Mouse (Mus musculus) bone marrow, adult 2 months (tissue): ENCODE results near the gene Agpat1.

Source experiments
- CTCF ChIP-seq: fragments of 200-500 bp; IDR thresholded peaks from 2 replicates; pipeline ENCODE4 v1.5.1; 2011; ENCODE audit warnings: low read length, control low read depth; ENCODE audit not compliant: control insufficient read depth, insufficient read depth
- POLR2A ChIP-seq: fragments of 200-500 bp; IDR thresholded peaks from 2 replicates; pipeline ENCODE4 v1.6.1; 2011; ENCODE audit warnings: low read depth, mild to moderate bottlenecking, control low read depth, low read length, borderline replicate concordance; ENCODE audit not compliant: control insufficient read depth

DNA sequence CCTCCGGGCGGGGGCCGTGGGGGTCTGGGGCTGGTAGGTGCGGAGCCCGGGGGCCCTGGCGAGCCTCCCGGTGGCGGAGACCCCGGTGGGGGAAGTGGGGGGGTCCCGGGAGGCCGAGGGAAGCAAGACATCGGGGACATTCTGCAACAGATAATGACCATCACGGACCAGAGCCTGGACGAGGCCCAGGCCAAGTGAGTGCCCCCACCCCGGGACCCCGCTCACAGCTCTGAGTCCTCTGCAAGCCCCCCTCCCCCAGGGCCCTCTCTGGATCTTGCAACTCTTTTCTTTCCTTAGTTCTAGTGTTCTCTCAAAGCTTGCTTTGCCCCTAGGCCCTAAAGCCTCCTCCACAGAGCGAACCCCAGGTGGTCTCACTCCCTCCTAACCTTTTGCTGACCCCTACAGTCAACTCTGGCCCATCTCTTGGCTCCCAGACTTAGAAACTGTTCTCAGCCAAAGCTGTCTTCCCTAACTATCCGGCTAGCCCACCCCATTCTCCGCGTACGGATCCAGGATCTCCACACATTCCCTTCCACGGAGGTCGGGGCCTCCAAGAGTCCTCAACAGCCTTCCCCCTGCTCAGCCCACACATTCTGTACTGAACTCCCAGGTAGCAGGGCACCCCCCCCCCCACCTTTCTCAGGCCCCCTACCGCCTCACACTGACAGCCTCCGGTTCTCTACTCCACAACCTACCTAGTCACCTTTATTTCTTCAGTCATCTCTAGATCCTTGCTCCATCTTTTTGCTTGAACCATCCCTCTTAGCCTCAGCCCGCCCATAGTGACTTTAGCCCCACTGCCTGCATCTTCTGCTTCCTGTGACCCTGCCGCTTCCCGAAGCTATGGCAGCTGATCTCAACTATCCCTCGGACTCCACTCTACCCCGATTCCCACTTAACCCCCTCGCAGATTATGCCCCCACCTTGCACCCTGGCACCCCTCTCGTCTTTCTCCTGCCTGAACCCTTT lies 11.2 kb upstream of the Agpat1 start:
- TF ChIP-seq POLR2A (no peak), CTCF (no peak)
